Mouse (Mus musculus) G1E (cell line): ENCODE measurements around the gene Lrp1. TPM values are rescaled to one million over a fixed set of nuclear protein-coding genes. Genes with fewer than 3 reads are reported as not detected.
A peak's percentile ranks its signal among the peaks of the same experiment; 100 is the strongest.

Source experiments
- ATAC-seq: 2 replicates; pipeline ENCODE4 v1.8.0; 2016; ENCODE audit warnings: mild to moderate bottlenecking; ENCODE audit not compliant: insufficient number of reproducible peaks, poor library complexity, low FRiP score, severe bottlenecking; ENCODE audit errors: extremely low read depth
- DNase-seq: peaks from one replicate; pipeline ENCODE4 v3.0.0; 2012; ENCODE audit warnings: low spot score
- H3K27me3 ChIP-seq: 2 replicates; pipeline ENCODE4 v1.6.1; 2012; ENCODE audit warnings: mild to moderate bottlenecking, low read length, inconsistent platforms; ENCODE audit not compliant: insufficient read depth
- H3K36me3 ChIP-seq: replicated peaks from 2 replicates; pipeline ENCODE3; 2012; ENCODE audit warnings: mild to moderate bottlenecking, inconsistent platforms
- H3K4me1 ChIP-seq: 2 replicates; pipeline ENCODE4 v1.6.1; 2012; ENCODE audit warnings: low read depth, low read length, inconsistent platforms, mixed read lengths; ENCODE audit not compliant: insufficient read depth
- H3K4me3 ChIP-seq: 2 replicates; pipeline ENCODE4 v1.5.1; 2012; ENCODE audit warnings: low read depth, mild to moderate bottlenecking, inconsistent platforms, low read length, moderate library complexity, mixed read lengths
- H3K9me3 ChIP-seq: replicated peaks from 2 replicates; pipeline ENCODE4 v1.6.1; 2012; ENCODE audit warnings: inconsistent platforms
- CTCF ChIP-seq: IDR thresholded peaks from 2 replicates; pipeline ENCODE4 v1.5.1; 2012; ENCODE audit warnings: low read depth, low read length, inconsistent platforms, mixed read lengths
- GATA1 ChIP-seq: IDR thresholded peaks from 2 replicates; pipeline ENCODE4 v1.6.1; 2012; ENCODE audit warnings: borderline replicate concordance, low read length, inconsistent platforms, mixed read lengths
- GATA2 ChIP-seq: IDR thresholded peaks from 2 replicates; pipeline ENCODE4 v1.6.1; 2012; ENCODE audit warnings: low read depth, low read length, inconsistent platforms, borderline replicate concordance
- POLR2AphosphoS5 ChIP-seq: IDR thresholded peaks from 2 replicates; pipeline ENCODE4 v1.6.1; 2012; ENCODE audit warnings: low read depth, low read length, inconsistent platforms; ENCODE audit not compliant: insufficient replicate concordance
- TAL1 ChIP-seq: conservative IDR thresholded peaks from 2 replicates; pipeline ENCODE4 v1.6.1; 2012; ENCODE audit warnings: low read depth, low read length, inconsistent platforms, mixed read lengths
- polyA plus RNA-seq: library from polyadenylated mRNA; stranded (reverse); fragments of >175 nt; gene quantifications from 2 replicates; pipeline ENCODE4 v1.2.3, GENCODE M21; 2012
- total RNA-seq, 2 experiments: library from RNA; stranded (forward) in 1 of 2; stranded (reverse) in 1 of 2; fragments of 200-1000 nt in 1 of 2; fragments of >200 nt in 1 of 2; fragmentation: Nextera tagmentation in 1 of 2; gene quantifications; 2 replicates each; pipeline ENCODE4 v1.2.3; 2014 to 2017

Lrp1 gene
- total and polyA plus RNA-seq, 3 experiments: 0.27 to 0.67 (median 0.30) TPM

GRCm38 (mm10) chr10:127512307-127512666 is 108.7 kb downstream of the Lrp1 start:
- ATAC-seq: no peak
- Histone ChIP-seq H3K36me3 (peaks cover 23% of the 10 kb centered on the region), H3K27me3 (peaks cover 41% of the 10 kb centered on the region), H3K4me3 (peak overlapping the region; percentile 77), H3K4me1 (peaks cover 91% of the 10 kb centered on the region), H3K9me3 (no peaks in the 10 kb centered on the region)
- TF ChIP-seq POLR2AphosphoS5 (no peak), GATA1 (no peak), CTCF (no peak), GATA2 (no peak), TAL1 (no peak)
- DNase-seq: no peak

- Histone ChIP-seq H3K27me3 (peaks cover 46% of the 10 kb centered on the region), H3K9me3 (no peaks in the 10 kb centered on the region), H3K4me1 (peaks cover 86% of the 10 kb centered on the region), H3K4me3 (peak overlapping the region; percentile 77), H3K36me3 (peaks cover 18% of the 10 kb centered on the region)
- ATAC-seq (no peak), DNase-seq (no peak)
- TF ChIP-seq TAL1: no peak
- TF ChIP-seq CTCF: no peak
- TF ChIP-seq POLR2AphosphoS5: no peak
- no peak for TF ChIP-seq GATA2
- TF ChIP-seq GATA1: no peak
Measured at GRCm38 (mm10) chr10:127511634-127512306, 109.2 kb downstream of the Lrp1 start.

GRCm38 (mm10) chr10:127510895-127511617 is 109.9 kb downstream of the Lrp1 start:
- H3K4me3 ChIP-seq: peak overlapping the region; percentile 77; the same call in 1 of the 2 replicates
- H3K36me3 ChIP-seq: peaks cover 11% of the 10 kb centered on the region
- peaks cover 79% of the 10 kb centered on the region for H3K4me1 ChIP-seq
- H3K9me3 ChIP-seq: no peaks in the 10 kb centered on the region
- ATAC-seq (no peak), DNase-seq (no peak)
- peaks cover 50% of the 10 kb centered on the region for H3K27me3 ChIP-seq
- TF ChIP-seq GATA2 (no peak), GATA1 (no peak), TAL1 (no peak), POLR2AphosphoS5 (no peak), CTCF (no peak)

- peaks cover 69% of the 10 kb centered on the region for H3K4me1 ChIP-seq
- no peak overlapping the region; the same call in 1 of the 2 replicates for H3K4me3 ChIP-seq
- H3K27me3 ChIP-seq: peaks cover 58% of the 10 kb centered on the region
- H3K36me3 ChIP-seq: peaks cover under 1% of the 10 kb centered on the region
- ATAC-seq: no peak
- H3K9me3 ChIP-seq: no peaks in the 10 kb centered on the region
- TF ChIP-seq CTCF: no peak
- no peak for TF ChIP-seq GATA2
- TF ChIP-seq GATA1: no peak
- no peak for TF ChIP-seq TAL1
- no peak for TF ChIP-seq POLR2AphosphoS5
- DNase-seq: no peak
Measured at GRCm38 (mm10) chr10:127509837-127510701, 110.9 kb downstream of the Lrp1 start.

- Histone ChIP-seq H3K9me3 (no peaks in the 10 kb centered on the region), H3K4me1 (peaks cover 61% of the 10 kb centered on the region), H3K4me3 (peak overlapping the region; percentile 67; the same call in 1 of the 2 replicates), H3K27me3 (peaks cover 66% of the 10 kb centered on the region), H3K36me3 (no peaks in the 10 kb centered on the region)
- DNase-seq (no peak), ATAC-seq (no peak)
- peak; percentile 68 for TF ChIP-seq CTCF
- no peak for TF ChIP-seq GATA2
Measured at GRCm38 (mm10) chr10:127509051-127509836, 111.7 kb downstream of the Lrp1 start.
